Mouse (Mus musculus) neural tube, embryonic 14.5 days (tissue): Measurements from ENCODE around the gene Mindy2. TPM values are rescaled to one million over a fixed set of nuclear protein-coding genes. Genes with fewer than 3 reads are reported as not detected.

ENCODE experiments used
- ATAC-seq: fragments of 200-750 bp; cut with Nextera tagmentation; 2 replicates; pipeline ENCODE4 v1.8.0; 2017; ENCODE audit warnings: low read depth, mild to moderate bottlenecking, moderate TSS enrichment, moderate library complexity
- H3K27ac ChIP-seq: fragments of 300-500 bp; sonication (generic); 2 replicates; pipeline ENCODE4 v1.5.1; 2014; ENCODE audit warnings: low read depth, mild to moderate bottlenecking, control low read depth, low read length, moderate library complexity, mixed read lengths
- H3K27me3 ChIP-seq: fragments of 300-500 bp; sonication (generic); 2 replicates; pipeline ENCODE4 v1.6.1; 2014; ENCODE audit warnings: low read length; ENCODE audit not compliant: control insufficient read depth, insufficient read depth
- H3K36me3 ChIP-seq: fragments of 300-500 bp; sonication (generic); 2 replicates; pipeline ENCODE4 v1.6.1; 2014; ENCODE audit warnings: low read length, mixed read lengths; ENCODE audit not compliant: control insufficient read depth, insufficient read depth
- H3K4me1 ChIP-seq: fragments of 300-500 bp; sonication (generic); 2 replicates; pipeline ENCODE4 v1.6.1; 2014; ENCODE audit warnings: low read length; ENCODE audit not compliant: control insufficient read depth, insufficient read depth
- H3K4me2 ChIP-seq: fragments of 300-500 bp; sonication (generic); 2 replicates; pipeline ENCODE4 v1.6.1; 2014; ENCODE audit warnings: mild to moderate bottlenecking, low read depth, low read length, control low read depth
- H3K4me3 ChIP-seq: fragments of 300-500 bp; sonication (generic); 2 replicates; pipeline ENCODE4 v1.5.1; 2014; ENCODE audit warnings: low read depth, low read length, control low read depth, mixed read lengths
- H3K9ac ChIP-seq: fragments of 300-500 bp; sonication (generic); replicated peaks from 2 replicates; pipeline ENCODE4 v1.6.1; 2014; ENCODE audit warnings: low read depth, mild to moderate bottlenecking, control low read depth, low read length, mixed read lengths
- H3K9me3 ChIP-seq: fragments of 300-500 bp; sonication (generic); 2 replicates; pipeline ENCODE4 v1.6.1; 2016; ENCODE audit warnings: low read length; ENCODE audit not compliant: control insufficient read depth
- WGBS: fragments of 180-500 bp; shearing (Covaris S2); extraction: QIAGEN DNeasy Blood & Tissue Kit; methylation state at CpG from one replicate; pipeline ENCODE4 v1.1.7; 2014; 5-methylcytosine and 5-hydroxymethylcytosine counted together
- polyA plus RNA-seq: library from polyadenylated mRNA; unstranded; fragments of >200 nt; fragmentation: Nextera tagmentation; extraction: Ambion mirVana; gene quantifications from 2 replicates; pipeline ENCODE4 v1.2.1, GENCODE M21; 2014

Mindy2 gene
- polyA plus RNA-seq = 20.4 and 24.1 TPM in 2 replicates

GRCm38 (mm10) chr9:70657013-70657967 lies at the start of gene Mindy2:
Gene Mindy2 (minus strand): TSS chr9:70657174.
- peak; percentile 97 for ATAC-seq
- Histone ChIP-seq H3K27me3 (no peaks in the 10 kb centered on the region), H3K4me2 (peak within 1 kb of the TSS; percentile 59), H3K27ac (peak within 1 kb of the TSS; percentile 96), H3K4me3 (peak within 1 kb of the TSS; percentile 68), H3K9ac (peak within 1 kb of the TSS; percentile 93), H3K36me3 (no peaks in the 10 kb centered on the region), H3K9me3 (no peaks in the 10 kb centered on the region), H3K4me1 (peaks cover 34% of the 10 kb centered on the region)
- WGBS = 1% methylated on average over 65 of the region's 67 CpGs

GRCm38 (mm10) chr9:70706444-70706843 lies 49.5 kb upstream of the Mindy2 start:
- no peak overlapping the region for H3K27ac ChIP-seq
- ATAC-seq = no peak
- H3K4me2 ChIP-seq = no peak overlapping the region
- H3K27me3 ChIP-seq = no peaks in the 10 kb centered on the region
- H3K9ac ChIP-seq = no peak overlapping the region
- H3K9me3 ChIP-seq = no peaks in the 10 kb centered on the region
- H3K4me3 ChIP-seq = no peak overlapping the region
- H3K4me1 ChIP-seq = no peaks in the 10 kb centered on the region
- WGBS = 97% methylated on average over 1 of the region's 1 CpGs
- no peaks in the 10 kb centered on the region for H3K36me3 ChIP-seq

GRCm38 (mm10) chr9:70703597-70704203 lies 46.7 kb upstream of the Mindy2 start:
- WGBS = 95% methylated on average over 5 of the region's 5 CpGs
- no peaks in the 10 kb centered on the region for H3K9me3 ChIP-seq

GRCm38 (mm10) chr9:70698090-70698489 lies 41.1 kb upstream of the Mindy2 start:
- H3K9me3 ChIP-seq = no peaks in the 10 kb centered on the region
- no peak overlapping the region for H3K4me2 ChIP-seq
- H3K27ac ChIP-seq = no peak overlapping the region
- no peaks in the 10 kb centered on the region for H3K27me3 ChIP-seq
- H3K9ac ChIP-seq = no peak overlapping the region
- 85% methylated on average over 1 of the region's 1 CpGs for WGBS
- H3K4me3 ChIP-seq = no peak overlapping the region
- no peaks in the 10 kb centered on the region for H3K36me3 ChIP-seq
- ATAC-seq = no peak
- no peaks in the 10 kb centered on the region for H3K4me1 ChIP-seq

More at GRCm38 (mm10) chr9:70703597-70704203, 46.7 kb upstream of the Mindy2 start:
- H3K4me2 ChIP-seq = no peak overlapping the region
- H3K4me1 ChIP-seq = no peaks in the 10 kb centered on the region
- no peak overlapping the region for H3K27ac ChIP-seq
- H3K36me3 ChIP-seq = no peaks in the 10 kb centered on the region
- H3K4me3 ChIP-seq = no peak overlapping the region
- H3K27me3 ChIP-seq = no peaks in the 10 kb centered on the region
- H3K9ac ChIP-seq = no peak overlapping the region
- ATAC-seq = no peak

- WGBS = 97% methylated on average over 2 of the region's 2 CpGs
- no peaks in the 10 kb centered on the region for H3K9me3 ChIP-seq
- H3K4me3 ChIP-seq = no peak overlapping the region
- H3K4me2 ChIP-seq = no peak overlapping the region
- H3K27ac ChIP-seq = no peak overlapping the region
- H3K27me3 ChIP-seq = no peaks in the 10 kb centered on the region
- no peaks in the 10 kb centered on the region for H3K36me3 ChIP-seq
- no peaks in the 10 kb centered on the region for H3K4me1 ChIP-seq
- no peak for ATAC-seq
- no peak overlapping the region for H3K9ac ChIP-seq
These were observed 38.7 kb upstream of the Mindy2 start for GRCm38 (mm10) chr9:70695723-70696122.

- no peak overlapping the region for H3K27ac ChIP-seq
- no peaks in the 10 kb centered on the region for H3K36me3 ChIP-seq
These were observed 35.1 kb upstream of the Mindy2 start for GRCm38 (mm10) chr9:70691772-70692693.

GRCm38 (mm10) chr9:70690579-70690978 lies 33.6 kb upstream of the Mindy2 start:
- no peaks in the 10 kb centered on the region for H3K36me3 ChIP-seq
- H3K4me1 ChIP-seq = no peaks in the 10 kb centered on the region
- no peak overlapping the region for H3K27ac ChIP-seq
- H3K9ac ChIP-seq = no peak overlapping the region
- H3K4me2 ChIP-seq = no peak overlapping the region
- H3K4me3 ChIP-seq = no peak overlapping the region
- ATAC-seq = no peak
- H3K27me3 ChIP-seq = no peaks in the 10 kb centered on the region
- H3K9me3 ChIP-seq = no peaks in the 10 kb centered on the region

More at GRCm38 (mm10) chr9:70691772-70692693, 35.1 kb upstream of the Mindy2 start:
- WGBS = 79% methylated on average over 2 of the region's 2 CpGs
- Histone ChIP-seq H3K27me3 (no peaks in the 10 kb centered on the region), H3K4me1 (no peaks in the 10 kb centered on the region), H3K4me2 (no peak overlapping the region), H3K9me3 (no peaks in the 10 kb centered on the region), H3K4me3 (no peak overlapping the region), H3K9ac (no peak overlapping the region)
- ATAC-seq = no peak

- Histone ChIP-seq H3K27me3 (no peaks in the 10 kb centered on the region), H3K27ac (no peak overlapping the region), H3K4me3 (no peak overlapping the region), H3K36me3 (no peaks in the 10 kb centered on the region), H3K4me1 (no peaks in the 10 kb centered on the region), H3K9me3 (no peaks in the 10 kb centered on the region), H3K9ac (no peak overlapping the region), H3K4me2 (no peak overlapping the region)
- WGBS = 73% methylated on average over 3 of the region's 3 CpGs
- ATAC-seq = no peak
These were observed 33.0 kb upstream of the Mindy2 start for GRCm38 (mm10) chr9:70689926-70690325.
